Mouse (Mus musculus) E14TG2a.4 (cell line): ENCODE results near the gene Morn1.

ENCODE experiments used
- H3K27me3 ChIP-seq: 2 replicates; pipeline ENCODE4 v1.6.1; 2014; ENCODE audit warnings: low read length, control low read depth; ENCODE audit not compliant: insufficient read depth
- H3K36me3 ChIP-seq: 2 replicates; pipeline ENCODE4 v1.6.1; 2014; ENCODE audit warnings: low read length, control low read depth; ENCODE audit not compliant: insufficient read depth
- H3K4me1 ChIP-seq: replicated peaks from 2 replicates; pipeline ENCODE4 v1.6.1; 2014; ENCODE audit warnings: low read depth, low read length, control low read depth
- H3K4me3 ChIP-seq: replicated peaks from 2 replicates; pipeline ENCODE4 v1.5.1; 2014; ENCODE audit warnings: mild to moderate bottlenecking, low read length
- H3K9me3 ChIP-seq: 2 replicates; pipeline ENCODE4 v1.6.1; 2014; ENCODE audit warnings: low read length, control low read depth
- CTCF ChIP-seq: conservative IDR thresholded peaks from 2 replicates; pipeline ENCODE4 v1.5.1; 2014; ENCODE audit warnings: low read length
- NANOG ChIP-seq: IDR thresholded peaks from 2 replicates; pipeline ENCODE4 v1.6.1; 2014; ENCODE audit warnings: borderline replicate concordance, low read length, mixed read lengths
- POU5F1 ChIP-seq: IDR thresholded peaks from 2 replicates; pipeline ENCODE4 v1.6.1; 2014; ENCODE audit warnings: low read length, borderline replicate concordance

Morn1 gene

GRCm38 (mm10) chr4:155137891-155138290, 51.5 kb downstream of the Morn1 start:
- no peaks in the 10 kb centered on the region for H3K36me3 ChIP-seq
- H3K27me3 ChIP-seq, result no peaks in the 10 kb centered on the region
- TF ChIP-seq CTCF (no peak), NANOG (no peak), POU5F1 (no peak)
- H3K4me1 ChIP-seq, result peaks cover 24% of the 10 kb centered on the region
- H3K4me3 ChIP-seq, result no peak overlapping the region
- peaks cover 2% of the 10 kb centered on the region for H3K9me3 ChIP-seq

- H3K27me3 ChIP-seq, result no peaks in the 10 kb centered on the region
- peaks cover 7% of the 10 kb centered on the region for H3K9me3 ChIP-seq
- no peaks in the 10 kb centered on the region for H3K36me3 ChIP-seq
- H3K4me3 ChIP-seq, result no peak overlapping the region
- TF ChIP-seq NANOG (no peak), POU5F1 (no peak), CTCF (no peak)
- H3K4me1 ChIP-seq, result peaks cover 24% of the 10 kb centered on the region
Measured at GRCm38 (mm10) chr4:155138451-155138850, 52.1 kb downstream of the Morn1 start.

GRCm38 (mm10) chr4:155139281-155140045, 53.1 kb downstream of the Morn1 start:
- no peaks in the 10 kb centered on the region for H3K27me3 ChIP-seq
- TF ChIP-seq CTCF (no peak), NANOG (no peak), POU5F1 (no peak)
- H3K4me3 ChIP-seq, result no peak overlapping the region
- H3K4me1 ChIP-seq, result peaks cover 19% of the 10 kb centered on the region
- H3K36me3 ChIP-seq, result no peaks in the 10 kb centered on the region
- peaks cover 11% of the 10 kb centered on the region for H3K9me3 ChIP-seq

- peaks cover 11% of the 10 kb centered on the region for H3K9me3 ChIP-seq
- H3K4me1 ChIP-seq, result peaks cover 12% of the 10 kb centered on the region
- no peaks in the 10 kb centered on the region for H3K27me3 ChIP-seq
- no peak overlapping the region for H3K4me3 ChIP-seq
- TF ChIP-seq POU5F1 (no peak), NANOG (no peak)
- no peaks in the 10 kb centered on the region for H3K36me3 ChIP-seq
Measured at GRCm38 (mm10) chr4:155140150-155140549, 53.8 kb downstream of the Morn1 start.

GRCm38 (mm10) chr4:155140795-155141265, 54.5 kb downstream of the Morn1 start:
- TF ChIP-seq NANOG, result no peak
- TF ChIP-seq POU5F1, result no peak
- no peak for TF ChIP-seq CTCF
- H3K4me3 ChIP-seq, result no peak overlapping the region
- H3K27me3 ChIP-seq, result no peaks in the 10 kb centered on the region
- peaks cover 11% of the 10 kb centered on the region for H3K9me3 ChIP-seq
- H3K36me3 ChIP-seq, result no peaks in the 10 kb centered on the region
- peaks cover 5% of the 10 kb centered on the region for H3K4me1 ChIP-seq

- Histone ChIP-seq H3K27me3 (no peaks in the 10 kb centered on the region), H3K36me3 (no peaks in the 10 kb centered on the region), H3K9me3 (peaks cover 11% of the 10 kb centered on the region), H3K4me1 (peaks cover 8% of the 10 kb centered on the region; the same call in 1 of the 2 replicates), H3K4me3 (no peak overlapping the region)
- TF ChIP-seq POU5F1 (no peak), NANOG (no peak), CTCF (no peak)
Measured at GRCm38 (mm10) chr4:155142836-155143235, 56.5 kb downstream of the Morn1 start.

- H3K4me3 ChIP-seq, result no peak overlapping the region
- TF ChIP-seq POU5F1, result no peak
- peaks cover 11% of the 10 kb centered on the region for H3K9me3 ChIP-seq
- no peaks in the 10 kb centered on the region for H3K36me3 ChIP-seq
- H3K27me3 ChIP-seq, result no peaks in the 10 kb centered on the region
- H3K4me1 ChIP-seq, result peaks cover 10% of the 10 kb centered on the region; the same call in 1 of the 2 replicates
Measured at GRCm38 (mm10) chr4:155143411-155143810, 57.0 kb downstream of the Morn1 start.

- Histone ChIP-seq H3K4me3 (0 out of 2 replicates have a peak overlapping the region, but pooled peaks have one; percentile 20), H3K36me3 (no peaks in the 10 kb centered on the region)
- TF ChIP-seq CTCF (no peak), POU5F1 (no peak), NANOG (no peak)
Measured at GRCm38 (mm10) chr4:155143871-155144502, 57.6 kb downstream of the Morn1 start.

More at GRCm38 (mm10) chr4:155143871-155144502, 57.6 kb downstream of the Morn1 start:
- peaks cover 16% of the 10 kb centered on the region for H3K4me1 ChIP-seq
- H3K27me3 ChIP-seq, result peaks cover 4% of the 10 kb centered on the region
- H3K9me3 ChIP-seq, result peaks cover 11% of the 10 kb centered on the region
